Mouse (Mus musculus) inflammation-experienced regulatory T-cells, adult 16 weeks (primary cell): ENCODE results near the gene Rps15a. TPM values are rescaled to one million over a fixed set of nuclear protein-coding genes. Genes with fewer than 3 reads are reported as not detected.

ENCODE experiments used
- polyA plus RNA-seq: library from polyadenylated mRNA; unstranded; fragments of 100-300 nt; shearing (Covaris generic); gene quantifications from one replicate; pipeline ENCODE4 v1.2.1, GENCODE M21; 2017

Rps15a gene
- 825 TPM for polyA plus RNA-seq

DNA sequence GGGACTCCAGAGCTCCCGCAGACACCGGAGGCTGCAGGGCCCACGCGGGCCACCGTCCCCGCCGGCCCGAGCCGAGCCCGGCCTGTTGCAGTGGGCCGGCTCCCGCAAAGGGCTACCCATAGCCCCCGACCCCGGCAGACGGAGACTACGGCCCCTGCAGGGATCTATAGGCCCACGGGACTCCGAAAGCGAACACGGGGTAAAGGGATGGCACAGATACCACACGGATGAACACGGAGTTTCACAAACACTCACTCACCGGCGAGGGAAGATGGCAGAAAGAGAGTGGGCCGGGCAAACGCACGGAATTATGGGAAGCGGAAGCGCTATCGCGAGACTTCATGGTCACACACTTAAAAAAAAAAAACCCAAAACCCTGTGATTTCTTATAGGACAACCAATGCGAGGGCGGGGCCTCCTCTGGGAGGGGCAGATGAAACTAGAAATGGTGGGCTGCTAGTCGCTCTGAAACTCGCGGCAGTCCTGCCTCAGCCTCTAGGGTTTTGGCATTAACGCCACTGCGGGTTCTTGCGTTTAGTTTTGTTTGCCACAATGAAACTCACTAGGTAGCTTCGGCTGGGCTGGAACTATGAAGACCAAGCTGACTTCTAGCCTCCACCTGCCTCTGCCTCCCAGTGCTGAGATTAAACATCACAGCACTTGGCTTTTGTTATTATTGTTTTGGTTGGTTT, at the start of gene Rps15a:
Gene Rps15a, minus strand, starts transcription at position 312 of the 692 bp plus-strand sequence.

DNA sequence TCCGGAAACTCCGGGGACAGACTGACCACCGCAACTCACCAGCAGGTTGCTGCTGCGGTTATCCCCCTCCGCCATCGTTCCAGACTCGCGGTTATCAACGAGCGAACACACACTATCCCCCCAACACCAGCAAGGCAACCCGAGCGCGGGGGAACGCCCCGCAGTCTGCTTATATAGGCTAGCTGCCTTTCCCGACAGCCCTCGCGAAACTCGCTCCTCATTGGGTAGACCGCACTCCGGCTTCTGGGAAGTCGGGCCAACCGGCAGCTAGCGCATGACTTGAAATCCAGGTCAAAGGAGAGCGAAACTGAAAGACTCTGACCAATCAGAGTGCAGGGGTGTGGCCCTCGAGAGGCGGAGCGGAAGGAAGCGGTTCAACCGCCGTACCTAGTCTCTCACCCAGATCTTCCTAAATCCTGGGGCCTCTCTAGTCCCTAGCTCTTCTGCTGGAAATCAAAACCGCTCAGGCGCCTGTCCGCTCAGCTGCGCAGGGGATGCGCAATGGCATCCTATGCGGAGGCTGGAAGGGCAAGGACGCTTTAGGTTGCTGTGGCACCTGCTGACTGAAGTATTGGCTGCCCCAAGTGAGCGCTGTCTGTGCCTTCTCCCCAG, 13.5 kb upstream of the Rps15a start, which contains the start of gene Arl6ip1:
Gene Arl6ip1, minus strand, starts transcription at position 233 of the 612 bp plus-strand sequence.

Other genes with a start within 250 kb of the Rps15a start
- 674 TPM for gene Arl6ip1, start 13.5 kb upstream of the Rps15a start, polyA plus RNA-seq
- 22.5 TPM for gene Smg1, start 127.5 kb upstream of the Rps15a start, polyA plus RNA-seq